Mouse (Mus musculus) layer of hippocampus, adult 18-20 months (tissue): Measurements from ENCODE around the gene Plxna1. TPM values are rescaled to one million over a fixed set of nuclear protein-coding genes. Genes with fewer than 3 reads are reported as not detected.

Source experiments
- DNase-seq, 2 experiments: peaks; one replicate each; pipeline ENCODE4 v3.0.0; 2022; ENCODE audit warnings: low spot score in 2 of 2
- long read RNA-seq: library from polyadenylated mRNA; stranded (forward); transcript quantifications from one replicate; pipeline ENCODE4 v2.0.0, GENCODE M21; 2021
- total RNA-seq, 2 experiments: library from RNA; stranded (reverse); gene quantifications; 2 replicates each; pipeline ENCODE4 v1.2.3; 2021

The Plxna1 gene
- total RNA-seq = 100 to 1,000 TPM; 112 to 119 TPM
- long read RNA-seq, full-length matches to known transcripts = 16 of 83 reads
- long read RNA-seq, partial matches to known transcripts = 59 of 83 reads
- long read RNA-seq, other reads (novel, unspliced or antisense) = 8 of 83 reads

GRCm38 (mm10) chr6:89362281-89363106 is at the start of gene Plxna1:
Gene Plxna1, minus strand, starts transcription at chr6:89362620.
- DNase-seq = peak in 1 of 2 experiments; percentile 59

- no peak for DNase-seq
Observed at GRCm38 (mm10) chr6:89409041-89409440, 46.6 kb upstream of the Plxna1 start.

- DNase-seq = no peak
Observed at GRCm38 (mm10) chr6:89408259-89408658, 45.8 kb upstream of the Plxna1 start.

- no peak for DNase-seq
Observed at GRCm38 (mm10) chr6:89407247-89407889, 44.9 kb upstream of the Plxna1 start.

- DNase-seq = no peak
Observed at GRCm38 (mm10) chr6:89404964-89405363, 42.5 kb upstream of the Plxna1 start.

- no peak for DNase-seq
Observed at GRCm38 (mm10) chr6:89403257-89404225, 41.1 kb upstream of the Plxna1 start.

- DNase-seq = no peak
Observed at GRCm38 (mm10) chr6:89402406-89402805, 40.0 kb upstream of the Plxna1 start.

- no peak for DNase-seq
Observed at GRCm38 (mm10) chr6:89399564-89399963, 37.1 kb upstream of the Plxna1 start.

- DNase-seq = no peak
Observed at GRCm38 (mm10) chr6:89397919-89398318, 35.5 kb upstream of the Plxna1 start.

- DNase-seq = no peak
Observed at GRCm38 (mm10) chr6:89393820-89394219, 31.4 kb upstream of the Plxna1 start.

GRCm38 (mm10) chr6:89392213-89392612 is 29.8 kb upstream of the Plxna1 start:
- DNase-seq = no peak

GRCm38 (mm10) chr6:89389771-89390170 is 27.4 kb upstream of the Plxna1 start:
- DNase-seq = no peak

GRCm38 (mm10) chr6:89386956-89387355 is 24.5 kb upstream of the Plxna1 start:
- DNase-seq = no peak

GRCm38 (mm10) chr6:89384699-89385098 is 22.3 kb upstream of the Plxna1 start:
- no peak for DNase-seq

GRCm38 (mm10) chr6:89381851-89382250 is 19.4 kb upstream of the Plxna1 start:
- no peak for DNase-seq

- no peak for DNase-seq
Observed at GRCm38 (mm10) chr6:89381172-89381571, 18.8 kb upstream of the Plxna1 start.

GRCm38 (mm10) chr6:89380751-89381150 is 18.3 kb upstream of the Plxna1 start:
- no peak for DNase-seq

- no peak for DNase-seq
Observed at GRCm38 (mm10) chr6:89378264-89378663, 15.8 kb upstream of the Plxna1 start.

GRCm38 (mm10) chr6:89368812-89369211 is 6.4 kb upstream of the Plxna1 start:
- DNase-seq = no peak

- no peak for DNase-seq
Observed at GRCm38 (mm10) chr6:89364342-89364741, 1.9 kb upstream of the Plxna1 start.

- DNase-seq = no peak
Observed at GRCm38 (mm10) chr6:89363107-89363451, 659 bp upstream of the Plxna1 start.
